Mouse (Mus musculus): ENCODE results near the gene A4galt. TPM values are rescaled to one million over a fixed set of nuclear protein-coding genes. Genes with fewer than 3 reads are reported as not detected.

A4galt gene
- polyA plus RNA-seq, 1 experiment from 2014 or later, result 0.53 TPM

DNA sequence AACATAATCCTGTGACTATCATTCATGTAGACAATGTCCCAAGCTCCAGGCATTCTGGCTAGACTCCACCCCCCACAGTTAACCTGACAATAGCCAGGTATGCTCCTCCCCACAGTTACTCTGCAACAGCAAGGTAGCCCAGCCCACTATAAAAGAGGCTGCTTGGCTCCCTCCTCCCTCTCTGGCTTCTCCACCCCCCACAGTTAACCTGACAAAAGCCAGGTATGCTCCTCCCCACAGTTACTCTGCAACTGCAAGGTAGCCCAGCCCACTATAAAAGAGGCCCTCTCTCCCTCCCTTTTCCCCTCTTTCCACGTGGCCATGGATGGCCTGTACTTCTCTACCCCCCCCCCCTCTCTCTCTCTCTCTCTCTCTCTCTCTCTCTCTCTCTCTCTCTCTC lies 14.8 kb downstream of the A4galt start:
- 0% methylated on average over 1 of the region's 1 CpGs for WGBS
- H3K27me3 ChIP-seq (ENCODE audit: poor library complexity, severe bottlenecking), result no peaks in the 10 kb centered on the region
- H3K36me3 ChIP-seq (replicated peaks), result no peaks in the 10 kb centered on the region

GRCm38 (mm10) chr15:83233219-83233992 lies 18.2 kb downstream of the A4galt start:
- no peak for DNase-seq (ENCODE audit: extremely low spot score, low spot score)
- Histone ChIP-seq H3K27ac (no peak overlapping the region), H3K4me3 (no peak overlapping the region), H3K9me3 (no peaks in the 10 kb centered on the region), H3K27me3 (ENCODE audit: poor library complexity, severe bottlenecking) (no peaks in the 10 kb centered on the region), H3K36me3 (replicated peaks) (no peaks in the 10 kb centered on the region), H3K4me1 (no peaks in the 10 kb centered on the region)
- 89% methylated on average over 4 of the region's 4 CpGs for WGBS

More for the DNA sequence above, 14.8 kb downstream of the A4galt start:
- Histone ChIP-seq H3K27ac (no peak overlapping the region), H3K4me3 (no peak overlapping the region), H3K4me1 (no peaks in the 10 kb centered on the region), H3K9me3 (no peaks in the 10 kb centered on the region)
- no peak for DNase-seq (ENCODE audit: extremely low spot score, low spot score)

DNA sequence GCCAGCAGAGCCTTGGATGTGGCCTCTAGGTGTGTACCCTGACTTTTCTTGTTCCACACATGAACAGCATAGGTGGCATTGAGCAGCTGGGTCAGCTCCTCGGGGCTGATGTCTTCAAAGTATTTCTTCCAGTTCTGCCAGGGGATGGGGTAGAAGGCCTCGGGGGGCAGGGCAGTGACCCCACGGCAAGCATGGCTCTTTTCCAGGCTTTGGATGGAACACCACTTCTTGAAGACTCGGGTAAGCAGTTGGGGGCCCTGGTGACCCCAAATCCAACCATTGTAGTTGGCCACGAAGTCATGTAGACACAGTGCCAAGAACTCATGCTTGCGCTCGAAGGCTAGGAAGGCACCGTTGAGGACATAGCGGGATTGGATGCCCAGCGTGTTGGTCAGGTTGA lies 24.0 kb downstream of the A4galt start:
- no peaks in the 10 kb centered on the region for H3K36me3 ChIP-seq (replicated peaks)
- no peak overlapping the region for H3K27ac ChIP-seq
- WGBS, result 90% methylated on average over 10 of the region's 10 CpGs
- DNase-seq (ENCODE audit: extremely low spot score, low spot score), result no peak
- H3K9me3 ChIP-seq, result no peaks in the 10 kb centered on the region
- H3K4me3 ChIP-seq, result no peak overlapping the region
- peaks cover 24% of the 10 kb centered on the region for H3K4me1 ChIP-seq
- no peaks in the 10 kb centered on the region for H3K27me3 ChIP-seq (ENCODE audit: poor library complexity, severe bottlenecking)

- DNase-seq (ENCODE audit: extremely low spot score, low spot score), result no peak
- no peaks in the 10 kb centered on the region for H3K36me3 ChIP-seq (replicated peaks)
- peaks cover 25% of the 10 kb centered on the region for H3K4me1 ChIP-seq
- H3K27ac ChIP-seq, result no peak overlapping the region
- H3K9me3 ChIP-seq, result no peaks in the 10 kb centered on the region
- H3K4me3 ChIP-seq, result no peak overlapping the region
- 88% methylated on average over 5 of the region's 5 CpGs for WGBS
- no peaks in the 10 kb centered on the region for H3K27me3 ChIP-seq (ENCODE audit: poor library complexity, severe bottlenecking)
These were observed 24.7 kb downstream of the A4galt start for GRCm38 (mm10) chr15:83226871-83227270.

DNA sequence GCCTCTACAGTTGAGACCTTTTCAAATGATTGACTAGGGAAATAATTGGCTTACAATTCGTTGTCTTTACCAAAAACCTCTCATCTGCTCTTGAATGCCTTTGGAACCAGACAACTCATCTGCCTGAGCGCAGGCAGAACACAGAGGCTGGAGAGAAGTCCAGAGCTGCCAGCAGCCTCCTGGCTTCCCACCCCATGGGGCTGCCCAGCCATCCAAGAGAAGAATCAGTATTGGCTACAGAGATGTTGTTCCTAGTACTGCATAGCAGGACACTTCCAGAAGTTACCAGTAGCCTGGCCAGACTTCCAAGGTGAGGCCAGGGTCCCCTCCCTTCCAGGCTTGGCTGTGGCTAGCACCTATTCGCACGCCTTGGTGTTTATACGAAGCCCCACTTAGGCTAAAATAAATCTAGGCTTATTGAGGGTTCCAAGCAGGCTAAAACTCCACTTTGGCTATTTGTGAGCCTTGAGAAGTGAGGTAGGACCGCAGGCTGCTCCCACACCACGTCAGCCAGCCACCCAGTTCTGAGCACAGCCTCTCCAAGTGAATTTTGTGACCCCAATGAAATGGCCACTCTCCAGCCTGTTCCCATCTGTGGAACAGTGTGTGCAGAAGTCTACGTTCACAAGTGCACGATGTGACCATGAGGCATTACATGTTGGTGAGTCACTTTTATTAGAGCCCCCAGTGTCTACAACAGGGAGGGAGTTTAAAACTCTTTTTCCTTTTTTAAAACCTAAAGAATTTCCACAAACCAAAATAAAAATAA lies 25.3 kb downstream of the A4galt start:
- Histone ChIP-seq H3K27ac (no peak overlapping the region), H3K27me3 (ENCODE audit: poor library complexity, severe bottlenecking) (no peaks in the 10 kb centered on the region), H3K4me1 (peaks cover 25% of the 10 kb centered on the region), H3K9me3 (no peaks in the 10 kb centered on the region), H3K36me3 (replicated peaks) (no peaks in the 10 kb centered on the region), H3K4me3 (no peak overlapping the region)
- no peak for DNase-seq (ENCODE audit: extremely low spot score, low spot score)
- WGBS, result 92% methylated on average over 9 of the region's 9 CpGs

- no peak for DNase-seq (ENCODE audit: extremely low spot score, low spot score)
These were observed 27.3 kb downstream of the A4galt start for GRCm38 (mm10) chr15:83224136-83224766.

DNA sequence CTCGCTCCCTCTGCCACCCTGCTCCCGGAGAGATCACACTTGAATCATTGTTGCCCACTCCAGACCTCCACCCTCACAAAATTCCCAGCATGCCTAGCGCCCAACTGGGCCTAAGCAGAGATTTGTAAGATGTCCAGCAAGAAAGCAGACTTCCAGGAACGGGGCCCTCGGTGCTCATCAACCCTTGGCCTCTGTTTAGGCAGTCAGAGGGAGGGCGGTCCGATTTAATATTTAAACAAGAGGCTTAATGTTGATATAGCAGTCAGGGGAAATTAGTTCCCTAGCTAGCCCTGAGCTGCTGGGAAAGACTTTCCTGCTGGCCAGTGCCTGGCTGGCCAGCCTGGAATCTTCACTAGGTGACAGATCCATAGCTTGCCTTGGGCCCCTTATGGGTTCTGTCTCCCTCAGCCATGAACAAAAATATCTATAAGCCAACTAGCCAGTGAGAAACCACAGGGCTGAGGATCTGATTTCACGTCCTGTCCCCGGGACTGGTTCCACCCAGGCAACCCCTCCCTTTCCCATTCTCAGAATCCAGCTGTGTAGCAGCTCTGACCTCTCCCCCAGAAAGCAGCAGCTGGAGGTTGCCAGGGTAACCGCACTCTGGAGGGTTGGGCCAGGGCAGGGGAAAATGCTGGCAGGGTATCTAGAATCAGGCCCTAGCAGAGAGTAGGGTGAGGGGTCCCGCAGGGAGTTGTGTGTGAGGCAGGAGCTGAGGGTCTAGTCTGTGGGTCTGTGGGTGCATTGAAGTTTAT lies 28.2 kb downstream of the A4galt start:
- DNase-seq (ENCODE audit: extremely low spot score, low spot score), result peak; percentile 60
- no peaks in the 10 kb centered on the region for H3K9me3 ChIP-seq
- peaks cover 25% of the 10 kb centered on the region for H3K4me1 ChIP-seq
- WGBS, result 51% methylated on average over 11 of the region's 11 CpGs
- H3K27me3 ChIP-seq (ENCODE audit: poor library complexity, severe bottlenecking), result no peaks in the 10 kb centered on the region
- no peak overlapping the region for H3K4me3 ChIP-seq
- H3K27ac ChIP-seq, result peak overlapping the region; percentile 77
- H3K36me3 ChIP-seq (replicated peaks), result no peaks in the 10 kb centered on the region

More at GRCm38 (mm10) chr15:83224136-83224766, 27.3 kb downstream of the A4galt start:
- WGBS, result 64% methylated on average over 9 of the region's 9 CpGs
- Histone ChIP-seq H3K27ac (peak overlapping the region; percentile 77; the same call in 1 of the 2 replicates), H3K4me3 (no peak overlapping the region), H3K4me1 (peaks cover 25% of the 10 kb centered on the region), H3K36me3 (replicated peaks) (no peaks in the 10 kb centered on the region), H3K9me3 (no peaks in the 10 kb centered on the region), H3K27me3 (ENCODE audit: poor library complexity, severe bottlenecking) (no peaks in the 10 kb centered on the region)

DNA sequence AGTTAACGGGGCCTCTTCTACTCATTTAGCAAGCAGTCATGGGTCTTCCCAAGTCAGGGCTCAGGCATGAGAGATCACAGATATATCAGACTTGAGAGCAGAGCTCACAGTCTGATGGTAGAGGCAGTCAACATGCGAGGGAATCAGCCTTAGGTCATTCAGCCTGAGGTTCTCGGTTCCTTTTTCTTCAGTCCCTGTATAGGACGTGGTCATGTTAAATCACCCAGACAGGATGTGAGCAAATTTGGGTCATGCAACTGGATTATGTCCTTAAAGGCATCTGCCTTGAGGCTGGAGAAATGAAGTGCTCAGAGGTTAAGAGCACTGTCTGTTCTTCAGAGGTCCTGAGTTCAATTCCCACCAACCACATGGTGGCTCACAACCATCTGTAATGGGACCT lies 29.9 kb downstream of the A4galt start:
- Histone ChIP-seq H3K36me3 (replicated peaks) (no peaks in the 10 kb centered on the region), H3K4me3 (no peak overlapping the region), H3K4me1 (peaks cover 25% of the 10 kb centered on the region), H3K27ac (no peak overlapping the region), H3K27me3 (ENCODE audit: poor library complexity, severe bottlenecking) (no peaks in the 10 kb centered on the region), H3K9me3 (no peaks in the 10 kb centered on the region)
- 89% methylated on average over 4 of the region's 4 CpGs for WGBS
- DNase-seq (ENCODE audit: extremely low spot score, low spot score), result no peak

DNA sequence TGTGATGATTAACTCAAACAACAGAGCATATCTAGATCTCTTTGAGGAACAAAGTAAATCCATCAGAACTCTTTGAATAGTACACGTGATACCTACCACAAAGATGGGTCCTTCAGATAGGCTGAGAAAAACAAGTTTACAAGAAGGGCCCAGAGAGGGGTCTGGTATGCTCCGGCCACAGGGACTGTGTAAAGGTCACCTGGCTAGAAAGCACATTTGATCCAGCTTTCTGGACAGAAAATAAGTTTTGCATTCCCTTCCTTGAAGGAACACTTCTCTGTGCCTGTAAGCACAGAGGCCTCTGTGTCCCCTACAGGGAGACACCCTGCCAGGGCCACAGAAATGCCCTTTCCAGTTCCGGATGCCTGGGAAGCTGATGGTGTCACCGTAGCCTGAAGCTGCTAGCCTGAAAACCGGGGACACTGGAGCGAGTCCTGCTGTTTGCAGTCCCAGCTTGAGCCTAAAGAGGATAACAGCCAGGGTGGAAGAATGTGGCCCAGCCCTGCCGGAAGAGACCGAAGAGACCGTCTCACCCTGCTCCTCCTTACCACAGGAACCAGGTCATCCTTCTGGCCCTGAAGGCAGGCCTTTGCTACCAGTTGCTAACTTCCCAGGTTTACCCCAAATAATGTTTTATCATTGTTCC lies 31.1 kb downstream of the A4galt start:
- DNase-seq (ENCODE audit: extremely low spot score, low spot score), result no peak
- H3K27ac ChIP-seq, result no peak overlapping the region; the same call in 1 of the 2 replicates

GRCm38 (mm10) chr15:83215322-83216216 lies 36.0 kb downstream of the A4galt start:
- H3K9me3 ChIP-seq, result no peaks in the 10 kb centered on the region
- H3K27me3 ChIP-seq (ENCODE audit: poor library complexity, severe bottlenecking), result peaks cover 3% of the 10 kb centered on the region; the same call in 1 of the 2 replicates
- peaks cover 12% of the 10 kb centered on the region for H3K4me1 ChIP-seq
- 58% methylated on average over 5 of the region's 5 CpGs for WGBS
- no peak overlapping the region for H3K4me3 ChIP-seq
- peak overlapping the region; percentile 27 for H3K27ac ChIP-seq
- no peaks in the 10 kb centered on the region for H3K36me3 ChIP-seq (replicated peaks)
- DNase-seq (ENCODE audit: extremely low spot score, low spot score), result no peak

More for the DNA sequence above, 31.1 kb downstream of the A4galt start:
- H3K9me3 ChIP-seq, result no peaks in the 10 kb centered on the region
- 58% methylated on average over 9 of the region's 9 CpGs for WGBS
- no peaks in the 10 kb centered on the region for H3K27me3 ChIP-seq (ENCODE audit: poor library complexity, severe bottlenecking)
- H3K4me3 ChIP-seq, result no peak overlapping the region
- peaks cover 34% of the 10 kb centered on the region for H3K4me1 ChIP-seq
- no peaks in the 10 kb centered on the region for H3K36me3 ChIP-seq (replicated peaks)

DNA sequence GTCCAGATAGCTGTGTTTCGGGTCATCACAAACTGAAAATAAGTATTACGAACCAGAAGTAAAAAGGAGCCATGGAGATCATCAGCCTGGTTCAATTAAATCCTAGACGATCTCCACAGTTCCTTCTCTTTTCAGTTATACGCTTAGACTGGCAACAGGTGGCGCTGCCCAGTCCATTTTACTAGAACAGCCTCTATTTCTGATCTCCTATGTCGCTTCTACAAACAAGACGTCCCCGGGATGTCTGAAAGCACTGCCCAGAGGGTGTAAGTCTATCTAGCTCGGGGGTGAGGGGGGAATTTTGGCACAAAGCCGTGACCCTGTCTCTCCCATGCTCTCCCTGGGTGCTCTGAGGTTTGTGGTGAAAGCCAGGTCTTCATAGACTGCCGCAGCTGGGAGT lies 41.3 kb downstream of the A4galt start:
- peak overlapping the region; percentile 34 for H3K4me3 ChIP-seq
- WGBS, result 20% methylated on average over 11 of the region's 11 CpGs
- no peak overlapping the region for H3K27ac ChIP-seq

More for the DNA sequence above, 41.3 kb downstream of the A4galt start:
- Histone ChIP-seq H3K4me1 (peaks cover 18% of the 10 kb centered on the region), H3K9me3 (no peaks in the 10 kb centered on the region), H3K36me3 (replicated peaks) (no peaks in the 10 kb centered on the region), H3K27me3 (ENCODE audit: poor library complexity, severe bottlenecking) (peaks cover 36% of the 10 kb centered on the region)
- DNase-seq (ENCODE audit: extremely low spot score, low spot score), result peak; percentile 44

Measured in forebrain, embryonic 10.5 days (tissue).